Mouse (Mus musculus) bone marrow, adult 2 months (tissue): ENCODE measurements around the gene Nppa.

ENCODE experiments used
- CTCF ChIP-seq: fragments of 200-500 bp; IDR thresholded peaks from 2 replicates; pipeline ENCODE4 v1.5.1; 2011; ENCODE audit warnings: low read length, control low read depth; ENCODE audit not compliant: control insufficient read depth, insufficient read depth
- POLR2A ChIP-seq: fragments of 200-500 bp; IDR thresholded peaks from 2 replicates; pipeline ENCODE4 v1.6.1; 2011; ENCODE audit warnings: low read depth, mild to moderate bottlenecking, control low read depth, low read length, borderline replicate concordance; ENCODE audit not compliant: control insufficient read depth

DNA sequence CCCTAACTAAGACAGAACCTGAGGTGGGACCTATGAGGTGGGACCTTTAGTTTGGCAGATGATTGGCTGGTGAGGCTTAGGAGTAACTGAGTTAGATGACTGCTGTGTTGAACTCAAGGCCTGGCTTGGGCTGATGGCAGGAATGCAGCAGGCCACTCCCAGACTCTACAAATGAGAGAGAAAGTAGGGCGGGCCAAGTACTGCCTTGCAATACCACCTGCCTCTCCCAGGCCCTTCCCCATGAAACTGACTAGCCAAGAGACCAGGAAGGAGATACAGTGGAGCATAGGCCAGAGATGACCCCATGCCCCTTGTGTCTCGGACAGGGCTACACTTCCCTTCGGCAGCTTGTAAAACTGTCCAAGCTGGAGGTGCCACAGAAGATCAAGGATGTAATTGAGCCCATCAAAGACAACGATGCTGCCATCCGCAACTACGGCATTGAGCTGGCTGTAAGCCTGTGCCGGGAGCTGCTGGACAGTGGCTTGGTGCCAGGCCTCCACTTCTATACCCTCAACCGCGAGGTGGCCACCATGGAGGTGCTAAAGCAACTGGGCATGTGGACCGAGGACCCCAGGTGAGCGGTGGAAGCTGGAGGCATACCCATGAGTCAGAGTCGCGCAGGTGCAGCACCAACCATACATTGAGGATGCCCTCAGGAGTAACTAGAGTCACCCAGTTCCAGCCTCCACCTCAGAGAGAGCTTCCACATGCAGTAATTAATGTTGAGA is 50.7 kb downstream of the Nppa start:
- TF ChIP-seq CTCF = no peak
- no peak for TF ChIP-seq POLR2A
